Mouse (Mus musculus) forebrain, embryonic 16.5 days (tissue): Measurements from ENCODE around the gene Pdcd11. TPM values are rescaled to one million over a fixed set of nuclear protein-coding genes. Genes with fewer than 3 reads are reported as not detected.
A peak's percentile ranks its signal among the peaks of the same experiment; 100 is the strongest.

Experiments used
- ATAC-seq: fragments of 200-750 bp; cut with Nextera tagmentation; 2 replicates; pipeline ENCODE4 v1.8.0; 2017; ENCODE audit warnings: mild to moderate bottlenecking, moderate library complexity
- H3K27ac ChIP-seq: fragments of 300-500 bp; sonication (generic); 2 replicates; pipeline ENCODE4 v1.5.1; 2014; ENCODE audit warnings: low read length, control low read depth
- H3K27me3 ChIP-seq: fragments of 300-500 bp; sonication (generic); replicated peaks from 2 replicates; pipeline ENCODE4 v1.6.1; 2014; ENCODE audit warnings: low read length; ENCODE audit not compliant: control insufficient read depth, insufficient read depth
- H3K36me3 ChIP-seq: fragments of 300-500 bp; sonication (generic); 2 replicates; pipeline ENCODE4 v1.6.1; 2014; ENCODE audit not compliant: control insufficient read depth, insufficient read depth
- H3K4me1 ChIP-seq: fragments of 300-500 bp; sonication (generic); replicated peaks from 2 replicates; pipeline ENCODE4 v1.6.1; 2014; ENCODE audit warnings: low read length; ENCODE audit not compliant: control insufficient read depth, insufficient read depth
- H3K4me2 ChIP-seq: fragments of 300-500 bp; sonication (generic); 2 replicates; pipeline ENCODE4 v1.6.1; 2014; ENCODE audit warnings: mild to moderate bottlenecking, low read length, control low read depth
- H3K4me3 ChIP-seq: fragments of 300-500 bp; sonication (generic); replicated peaks from 2 replicates; pipeline ENCODE4 v1.5.1; 2014; ENCODE audit warnings: mild to moderate bottlenecking, low read length, control low read depth
- H3K9ac ChIP-seq: fragments of 300-500 bp; sonication (generic); replicated peaks from 2 replicates; pipeline ENCODE4 v1.6.1; 2014; ENCODE audit warnings: low read depth, low read length, control low read depth
- H3K9me3 ChIP-seq: fragments of 300-500 bp; sonication (generic); 2 replicates; pipeline ENCODE4 v1.6.1; 2016; ENCODE audit warnings: low read length; ENCODE audit not compliant: control insufficient read depth
- WGBS: fragments of 180-500 bp; shearing (Covaris S2); extraction: QIAGEN DNeasy Blood & Tissue Kit; methylation state at CpG from one replicate; pipeline ENCODE4 v1.1.7; 2014; 5-methylcytosine and 5-hydroxymethylcytosine counted together
- polyA plus RNA-seq: library from polyadenylated mRNA; unstranded; fragments of >200 nt; fragmentation: Nextera tagmentation; extraction: Ambion mirVana; gene quantifications from 2 replicates; pipeline ENCODE4 v1.2.1, GENCODE M21; 2015

Pdcd11 gene
- polyA plus RNA-seq = 7.5 and 8.1 TPM in 2 replicates

DNA sequence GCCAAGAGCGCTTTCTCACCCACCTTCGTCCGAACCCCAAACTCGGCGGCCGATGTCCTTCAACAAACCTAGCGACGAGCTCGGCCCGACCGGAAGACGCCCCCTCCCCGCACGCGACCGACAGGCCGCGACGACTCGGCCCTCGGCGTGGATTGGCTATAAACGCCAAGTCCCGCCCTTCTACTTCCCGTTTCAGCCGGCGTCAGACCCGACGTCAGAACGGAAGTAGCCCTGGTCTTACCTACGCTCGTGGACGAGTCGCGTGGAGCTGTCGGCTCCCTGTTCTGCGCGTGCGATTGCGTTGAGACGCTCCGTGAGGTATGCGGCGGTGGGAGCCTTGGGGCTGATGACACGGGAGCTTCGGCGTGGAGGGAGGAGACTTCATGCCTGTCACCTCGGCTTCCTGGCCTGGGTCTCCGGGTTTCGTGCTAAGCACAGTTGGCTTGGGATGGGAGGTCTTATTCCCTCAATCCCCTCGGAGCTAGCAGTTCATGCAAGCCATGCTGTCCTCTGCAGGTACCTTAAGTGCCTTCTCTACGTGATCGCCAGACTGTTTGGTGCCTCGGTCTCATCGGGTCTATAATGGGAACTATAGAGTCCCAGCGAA lies at the start of gene Pdcd11, which contains the start of gene Usmg5:
Pdcd11 (plus strand) TSS at position 219 of the 607 bp plus-strand sequence.
Usmg5 (minus strand) TSS at position 98 of the 607 bp plus-strand sequence.
- Histone ChIP-seq H3K9ac (peak within 1 kb of the TSS; percentile 91), H3K27me3 (no peaks in the 10 kb centered on the region), H3K36me3 (peaks cover 7% of the 10 kb centered on the region), H3K4me2 (peak within 1 kb of the TSS; percentile 88), H3K4me1 (peaks cover 20% of the 10 kb centered on the region), H3K9me3 (no peaks in the 10 kb centered on the region), H3K4me3 (peak within 1 kb of the TSS; percentile 78), H3K27ac (peak within 1 kb of the TSS; percentile 64)
- under 1% methylated on average over 56 of the region's 56 CpGs for WGBS
- peak; percentile 100 for ATAC-seq

DNA sequence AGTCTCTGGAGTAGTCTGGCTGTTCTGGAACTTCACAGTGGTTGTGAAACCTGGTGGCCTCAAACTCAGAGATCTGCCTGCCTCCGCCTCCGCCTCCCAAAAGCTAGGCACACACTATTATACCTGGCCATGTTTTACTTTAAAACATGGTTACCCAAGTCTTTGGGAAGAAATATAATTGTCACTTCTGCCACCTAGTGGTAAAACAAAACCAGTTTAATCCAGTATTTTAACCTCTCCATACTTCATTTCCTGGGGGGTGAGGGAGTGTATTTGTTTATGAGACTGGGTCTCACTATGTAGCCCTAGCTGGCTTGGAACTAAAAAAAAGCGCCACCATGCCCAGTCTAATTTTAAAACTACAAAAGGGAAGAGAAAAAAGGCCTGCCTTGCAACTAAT lies 47.0 kb upstream of the Pdcd11 start:
- Histone ChIP-seq H3K27ac (no peak overlapping the region), H3K9me3 (no peaks in the 10 kb centered on the region), H3K4me1 (0 out of 2 replicates have a peak, but pooled peaks cover 3% of the 10 kb centered on the region), H3K27me3 (no peaks in the 10 kb centered on the region), H3K36me3 (peaks cover 21% of the 10 kb centered on the region; the same call in 1 of the 2 replicates), H3K9ac (no peak overlapping the region), H3K4me2 (no peak overlapping the region), H3K4me3 (no peak overlapping the region)
- WGBS = 90% methylated on average over 3 of the region's 3 CpGs
- no peak for ATAC-seq

DNA sequence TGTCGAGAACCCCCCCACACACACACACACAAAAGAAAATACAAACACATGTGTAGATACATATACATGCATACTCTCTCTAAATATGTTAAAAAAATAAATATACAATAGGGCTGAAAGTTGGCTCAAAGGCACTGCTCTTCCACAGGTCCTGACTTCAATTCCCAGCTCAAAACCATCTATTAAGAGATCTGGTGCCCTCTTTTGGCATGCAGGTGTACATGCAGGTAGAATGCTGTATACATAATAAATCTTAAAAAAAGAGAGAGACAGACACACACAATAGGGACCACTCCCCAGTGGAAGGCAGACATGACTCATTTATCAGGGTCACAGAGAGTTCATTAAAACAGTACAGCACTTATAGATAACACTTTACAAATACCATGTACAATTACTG lies 44.2 kb upstream of the Pdcd11 start:
- H3K9me3 ChIP-seq = no peaks in the 10 kb centered on the region
- H3K4me3 ChIP-seq = no peak overlapping the region
- H3K36me3 ChIP-seq = peaks cover 10% of the 10 kb centered on the region; the same call in 1 of the 2 replicates
- no peaks in the 10 kb centered on the region for H3K27me3 ChIP-seq
- H3K4me2 ChIP-seq = no peak overlapping the region
- ATAC-seq = no peak
- H3K4me1 ChIP-seq = peaks cover 20% of the 10 kb centered on the region
- no peak overlapping the region for H3K9ac ChIP-seq
- WGBS = 89% methylated on average over 1 of the region's 1 CpGs
- H3K27ac ChIP-seq = no peak overlapping the region

DNA sequence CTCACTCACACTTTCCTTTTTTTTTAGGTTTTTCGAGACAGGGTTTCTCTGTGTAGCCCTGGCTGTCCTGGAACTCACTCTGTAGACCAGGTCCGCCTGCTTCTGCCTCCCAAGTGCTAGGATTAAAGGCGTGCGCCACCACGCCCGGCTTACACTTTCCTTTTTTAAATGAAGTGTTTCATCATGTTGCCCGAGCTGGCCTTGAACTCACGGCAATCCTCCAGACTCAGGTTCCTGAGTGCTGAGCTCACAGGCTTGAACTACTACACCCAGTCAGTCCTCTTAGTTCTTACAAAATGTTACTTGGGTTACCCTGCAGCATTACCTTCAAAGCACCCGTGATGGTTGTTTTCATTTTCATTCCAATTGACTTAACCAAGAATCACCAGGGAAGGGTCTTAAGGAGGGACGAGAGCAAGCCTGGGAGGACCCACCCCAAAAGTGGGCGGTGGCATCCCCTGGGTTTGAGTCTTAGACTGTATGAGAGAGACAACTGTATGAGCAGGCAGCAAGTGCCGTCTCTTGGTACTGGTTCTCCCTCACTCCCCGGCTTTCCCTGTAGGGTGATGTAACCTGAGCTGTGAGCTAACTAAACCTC lies 43.2 kb upstream of the Pdcd11 start:
- Histone ChIP-seq H3K27me3 (no peaks in the 10 kb centered on the region), H3K27ac (no peak overlapping the region), H3K4me2 (no peak overlapping the region), H3K4me3 (no peak overlapping the region), H3K9ac (no peak overlapping the region), H3K4me1 (peaks cover 20% of the 10 kb centered on the region), H3K9me3 (no peaks in the 10 kb centered on the region), H3K36me3 (peaks cover 10% of the 10 kb centered on the region; the same call in 1 of the 2 replicates)
- WGBS = 90% methylated on average over 13 of the region's 13 CpGs
- ATAC-seq = no peak

DNA sequence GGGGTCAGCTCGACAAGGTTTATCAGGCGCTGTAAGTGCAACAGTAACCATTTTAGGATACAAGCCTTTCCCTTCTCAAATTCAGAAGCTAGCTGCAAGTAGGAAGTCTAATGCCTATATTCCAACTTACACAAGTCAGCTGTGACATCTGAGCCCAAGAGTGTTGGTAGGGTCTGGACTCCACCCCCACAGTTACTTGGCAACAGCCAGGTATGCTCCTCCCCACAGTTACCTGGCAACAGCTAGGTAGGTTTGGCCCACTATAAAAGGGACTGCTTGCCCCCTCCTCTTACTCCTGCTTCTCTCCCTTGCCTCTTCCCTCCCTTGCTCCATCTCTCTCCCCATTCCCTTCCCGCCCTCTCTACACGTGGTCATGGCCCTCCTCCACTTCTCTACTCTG lies 41.5 kb upstream of the Pdcd11 start:
- Histone ChIP-seq H3K27ac (no peak overlapping the region), H3K9me3 (no peaks in the 10 kb centered on the region), H3K4me3 (no peak overlapping the region), H3K4me2 (peak overlapping the region; percentile 78), H3K4me1 (peaks cover 20% of the 10 kb centered on the region), H3K9ac (no peak overlapping the region), H3K27me3 (no peaks in the 10 kb centered on the region), H3K36me3 (peaks cover 10% of the 10 kb centered on the region; the same call in 1 of the 2 replicates)
- no peak for ATAC-seq
- WGBS = 68% methylated on average over 4 of the region's 4 CpGs

DNA sequence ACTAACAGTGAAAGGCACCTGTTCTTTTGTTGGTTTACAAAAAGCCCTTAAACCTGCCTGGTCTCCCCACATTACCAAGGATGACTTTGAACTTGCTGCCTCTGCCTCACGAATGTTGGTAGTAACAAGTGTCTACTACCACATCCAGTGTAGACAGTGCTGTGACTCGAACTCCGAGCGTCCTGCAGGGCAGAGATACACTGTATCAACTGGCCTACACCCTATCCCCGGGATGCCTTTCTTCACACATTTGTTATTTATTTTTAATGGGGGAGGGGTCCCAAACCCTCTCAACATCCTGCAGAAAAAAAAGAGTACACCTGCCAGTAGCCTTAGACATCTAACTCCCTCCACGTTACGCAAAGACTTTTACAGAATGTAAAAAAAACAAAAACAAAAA lies 40.7 kb upstream of the Pdcd11 start:
- Histone ChIP-seq H3K4me1 (peaks cover 20% of the 10 kb centered on the region), H3K4me2 (peak overlapping the region; percentile 78), H3K9ac (peak overlapping the region; percentile 94), H3K9me3 (no peaks in the 10 kb centered on the region), H3K4me3 (peak overlapping the region; percentile 98), H3K27ac (peak overlapping the region; percentile 84; the same call in 1 of the 2 replicates), H3K27me3 (no peaks in the 10 kb centered on the region), H3K36me3 (peaks cover 10% of the 10 kb centered on the region; the same call in 1 of the 2 replicates)
- 7% methylated on average over 7 of the region's 7 CpGs for WGBS
- ATAC-seq = no peak

DNA sequence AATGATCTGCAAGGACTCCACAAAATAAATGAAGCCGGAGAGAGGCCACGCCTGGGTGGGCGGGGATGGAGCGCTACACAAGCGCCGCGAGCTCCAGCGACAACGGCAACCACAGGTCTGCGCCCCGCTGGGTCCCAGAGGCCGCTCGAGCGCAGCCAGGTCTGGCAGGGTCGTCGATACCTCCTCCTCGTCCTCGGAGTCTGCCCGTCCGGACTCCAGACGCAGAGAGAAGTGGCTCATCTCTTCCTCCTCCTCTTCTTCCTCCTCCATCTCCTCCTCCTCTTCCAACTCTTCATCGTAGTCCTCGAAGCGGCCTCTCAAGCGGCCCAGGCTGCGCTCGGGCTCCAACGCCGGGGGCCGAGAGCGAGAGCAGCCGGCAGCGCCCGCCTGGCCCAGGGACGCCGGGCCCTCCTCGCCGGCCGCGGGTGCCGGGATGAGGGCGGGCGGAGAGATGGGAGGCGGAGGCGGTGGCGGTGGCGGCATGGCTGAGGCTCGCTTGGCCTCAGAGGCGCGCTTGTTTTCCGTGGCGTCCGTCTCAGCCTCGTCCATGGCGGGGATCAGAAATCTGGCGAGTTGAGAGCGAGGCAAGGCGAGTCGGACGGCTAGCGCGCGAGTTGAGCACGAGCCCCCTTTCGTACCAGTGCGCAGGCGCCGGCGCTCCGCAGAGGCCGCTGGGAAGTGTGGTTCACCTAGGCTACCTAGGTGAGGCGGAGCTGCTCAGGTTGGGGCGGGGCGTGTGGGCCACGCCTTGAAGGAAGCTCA lies 40.1 kb upstream of the Pdcd11 start, which contains the start of gene Pcgf6:
Pcgf6 (minus strand) TSS at position 636 of the 762 bp plus-strand sequence.
- Histone ChIP-seq H3K9me3 (no peaks in the 10 kb centered on the region), H3K4me3 (peak within 1 kb of the TSS; percentile 98), H3K27ac (peak within 1 kb of the TSS; percentile 84), H3K4me2 (peak within 1 kb of the TSS; percentile 78), H3K9ac (peak within 1 kb of the TSS; percentile 94), H3K36me3 (peaks cover 8% of the 10 kb centered on the region; the same call in 1 of the 2 replicates), H3K4me1 (peaks cover 20% of the 10 kb centered on the region), H3K27me3 (no peaks in the 10 kb centered on the region)
- peak; percentile 95 for ATAC-seq
- under 1% methylated on average over 75 of the region's 75 CpGs for WGBS

DNA sequence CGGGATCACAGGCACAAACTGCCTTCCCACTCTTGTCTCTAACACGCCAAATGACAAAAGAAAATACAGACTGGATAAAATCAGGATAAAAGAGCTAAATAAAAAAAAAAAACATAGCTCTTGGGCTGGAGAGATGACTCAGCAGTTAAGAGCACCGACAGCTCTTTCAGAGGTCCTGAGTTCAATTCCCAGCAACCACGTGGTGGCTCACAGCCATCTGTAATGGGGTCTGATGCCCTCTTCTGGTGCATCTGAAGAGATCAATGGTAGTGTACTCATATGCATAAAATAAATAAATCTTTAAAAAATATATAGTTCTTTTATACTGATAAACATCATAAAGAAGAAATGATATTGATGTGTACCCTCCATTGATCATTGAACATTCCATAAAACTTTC lies 37.6 kb upstream of the Pdcd11 start:
- H3K4me1 ChIP-seq = peaks cover 20% of the 10 kb centered on the region
- no peak overlapping the region for H3K4me2 ChIP-seq
- no peak overlapping the region for H3K4me3 ChIP-seq
- 84% methylated on average over 4 of the region's 4 CpGs for WGBS
- H3K9ac ChIP-seq = no peak overlapping the region
- no peaks in the 10 kb centered on the region for H3K36me3 ChIP-seq
- no peak overlapping the region for H3K27ac ChIP-seq
- H3K27me3 ChIP-seq = no peaks in the 10 kb centered on the region
- no peak for ATAC-seq
- H3K9me3 ChIP-seq = no peaks in the 10 kb centered on the region

DNA sequence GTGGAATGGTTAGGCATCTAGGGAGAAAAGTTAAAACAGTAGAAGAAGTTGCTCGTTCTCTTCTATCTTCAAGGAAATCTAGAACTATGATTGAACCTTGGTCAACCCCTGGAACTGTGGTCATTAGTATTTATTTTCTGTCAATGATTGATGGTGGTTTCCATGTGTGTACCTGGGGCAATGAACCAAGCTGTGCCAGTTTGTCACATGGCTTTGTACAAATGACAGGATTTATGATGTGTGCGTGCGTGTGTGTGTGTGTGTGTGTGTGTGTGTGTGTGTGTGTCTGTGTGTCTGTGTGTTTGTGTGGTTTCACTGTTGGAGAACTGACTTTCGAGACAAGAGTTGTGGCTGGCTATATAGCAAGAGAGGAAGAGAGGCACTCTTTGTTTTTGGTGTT lies 37.1 kb upstream of the Pdcd11 start:
- WGBS = 92% methylated on average over 4 of the region's 4 CpGs
- no peak for ATAC-seq
- Histone ChIP-seq H3K27ac (no peak overlapping the region), H3K9ac (no peak overlapping the region), H3K9me3 (no peaks in the 10 kb centered on the region), H3K4me1 (peaks cover 17% of the 10 kb centered on the region), H3K27me3 (no peaks in the 10 kb centered on the region), H3K36me3 (no peaks in the 10 kb centered on the region), H3K4me2 (no peak overlapping the region), H3K4me3 (no peak overlapping the region)
